Mouse (Mus musculus) kidney, adult 2 months (tissue): Measurements from ENCODE around the gene AW011738. TPM values are rescaled to one million over a fixed set of nuclear protein-coding genes. Genes with fewer than 3 reads are reported as not detected.

ENCODE experiments used
- DNase-seq: peaks from one replicate; pipeline ENCODE4 v3.0.0; 2021
- H3K27ac ChIP-seq: fragments of 200-500 bp; 2 replicates; pipeline ENCODE4 v1.5.1; 2012; ENCODE audit warnings: low read depth, low read length, control low read depth, inconsistent platforms; ENCODE audit not compliant: insufficient read depth
- H3K27me3 ChIP-seq: fragments of 200-500 bp; replicated peaks from 2 replicates; pipeline ENCODE4 v1.6.1; 2012; ENCODE audit warnings: mild to moderate bottlenecking, moderate library complexity, low read length, inconsistent platforms; ENCODE audit not compliant: control insufficient read depth, insufficient read depth
- H3K36me3 ChIP-seq: fragments of 200-500 bp; 2 replicates; pipeline ENCODE4 v1.6.1; 2012; ENCODE audit warnings: mild to moderate bottlenecking, moderate library complexity, low read length, inconsistent platforms; ENCODE audit not compliant: control insufficient read depth, insufficient read depth
- H3K4me1 ChIP-seq: fragments of 200-500 bp; 2 replicates; pipeline ENCODE4 v1.6.1; 2011; ENCODE audit warnings: low read length; ENCODE audit not compliant: control insufficient read depth, insufficient read depth
- H3K4me3 ChIP-seq: fragments of 200-500 bp; 2 replicates; pipeline ENCODE4 v1.5.1; 2011; ENCODE audit warnings: mild to moderate bottlenecking, low read depth, low read length, control low read depth; ENCODE audit not compliant: insufficient read depth
- CTCF ChIP-seq: fragments of 200-500 bp; conservative IDR thresholded peaks from 2 replicates; pipeline ENCODE4 v1.5.1; 2011; ENCODE audit warnings: low read depth, mild to moderate bottlenecking, control low read depth, low read length, moderate library complexity, mixed read lengths; ENCODE audit not compliant: insufficient read depth, insufficient read length
- POLR2A ChIP-seq: fragments of 200-500 bp; IDR thresholded peaks from one replicate; pipeline ENCODE4 v1.6.1; 2011; ENCODE audit warnings: low read depth, low read length, control low read depth
- WGBS: fragments of 180-500 bp; shearing (Covaris S2); methylation state at CpG from one replicate; pipeline ENCODE4 v1.1.7; 2018; 5-methylcytosine and 5-hydroxymethylcytosine counted together
- polyA plus RNA-seq: library from polyadenylated mRNA; depleted of rRNA; stranded (reverse); fragments of >200 nt; gene quantifications from 2 replicates; pipeline ENCODE4 v1.2.3, GENCODE M21; 2012

Gene AW011738
- polyA plus RNA-seq, 1 experiment, result 1.9 TPM

- H3K27ac ChIP-seq, result no peak overlapping the region
- no peaks in the 10 kb centered on the region for H3K36me3 ChIP-seq
- no peaks in the 10 kb centered on the region for H3K27me3 ChIP-seq
- TF ChIP-seq CTCF (no peak), POLR2A (no peak)
- H3K4me3 ChIP-seq, result no peak overlapping the region
- H3K4me1 ChIP-seq, result peaks cover 11% of the 10 kb centered on the region
- WGBS, result 75% methylated on average over 7 of the region's 7 CpGs
- peak; percentile 23 for DNase-seq
Observed at GRCm38 (mm10) chr4:156184291-156184954, 18.7 kb upstream of the AW011738 start.

- H3K27ac ChIP-seq, result no peak overlapping the region
- 88% methylated on average over 13 of the region's 13 CpGs for WGBS
- H3K36me3 ChIP-seq, result no peaks in the 10 kb centered on the region
- H3K4me1 ChIP-seq, result peaks cover 22% of the 10 kb centered on the region
- no peaks in the 10 kb centered on the region for H3K27me3 ChIP-seq
- no peak for DNase-seq
- TF ChIP-seq POLR2A (no peak), CTCF (no peak)
- no peak overlapping the region for H3K4me3 ChIP-seq
Observed at GRCm38 (mm10) chr4:156185456-156185949, 17.6 kb upstream of the AW011738 start.

- peaks cover 25% of the 10 kb centered on the region for H3K4me1 ChIP-seq
- no peak overlapping the region for H3K27ac ChIP-seq
- WGBS, result 58% methylated on average over 31 of the region's 31 CpGs
- no peaks in the 10 kb centered on the region for H3K27me3 ChIP-seq
- H3K36me3 ChIP-seq, result no peaks in the 10 kb centered on the region
- no peak for TF ChIP-seq POLR2A
- no peak for TF ChIP-seq CTCF
- DNase-seq, result no peak
- no peak overlapping the region for H3K4me3 ChIP-seq
Observed at GRCm38 (mm10) chr4:156185950-156186850, 16.9 kb upstream of the AW011738 start.

- H3K36me3 ChIP-seq, result no peaks in the 10 kb centered on the region
- 83% methylated on average over 5 of the region's 5 CpGs for WGBS
- TF ChIP-seq CTCF (no peak), POLR2A (no peak)
- DNase-seq, result no peak
- H3K27me3 ChIP-seq, result no peaks in the 10 kb centered on the region
- H3K27ac ChIP-seq, result no peak overlapping the region
- peaks cover 40% of the 10 kb centered on the region for H3K4me1 ChIP-seq
- no peak overlapping the region for H3K4me3 ChIP-seq
Observed at GRCm38 (mm10) chr4:156188162-156188810, 14.8 kb upstream of the AW011738 start.

GRCm38 (mm10) chr4:156188811-156189323, 14.2 kb upstream of the AW011738 start:
- peak; percentile 77 for DNase-seq
- H3K4me1 ChIP-seq, result peaks cover 46% of the 10 kb centered on the region
- no peak overlapping the region for H3K4me3 ChIP-seq
- no peaks in the 10 kb centered on the region for H3K36me3 ChIP-seq
- no peaks in the 10 kb centered on the region for H3K27me3 ChIP-seq
- peak overlapping the region; percentile 12; the same call in 1 of the 2 replicates for H3K27ac ChIP-seq
- TF ChIP-seq CTCF (no peak), POLR2A (no peak)
- WGBS, result 41% methylated on average over 6 of the region's 6 CpGs

- H3K36me3 ChIP-seq, result no peaks in the 10 kb centered on the region
- DNase-seq, result peak; percentile 92
- peak; percentile 22 for TF ChIP-seq POLR2A
- no peak for TF ChIP-seq CTCF
- H3K27me3 ChIP-seq, result no peaks in the 10 kb centered on the region
- H3K4me3 ChIP-seq, result peak overlapping the region; percentile 20; the same call in 1 of the 2 replicates
- peak overlapping the region; percentile 98 for H3K27ac ChIP-seq
- WGBS, result 33% methylated on average over 8 of the region's 8 CpGs
- peaks cover 56% of the 10 kb centered on the region for H3K4me1 ChIP-seq
Observed at GRCm38 (mm10) chr4:156192421-156193199, 10.5 kb upstream of the AW011738 start.
